Mouse (Mus musculus): ENCODE results near the gene Zfp786. TPM values are rescaled to one million over a fixed set of nuclear protein-coding genes. Genes with fewer than 3 reads are reported as not detected.

The Zfp786 gene
- total RNA-seq, 2 experiments from 2014 or later = 0.68 to 0.89 TPM

DNA sequence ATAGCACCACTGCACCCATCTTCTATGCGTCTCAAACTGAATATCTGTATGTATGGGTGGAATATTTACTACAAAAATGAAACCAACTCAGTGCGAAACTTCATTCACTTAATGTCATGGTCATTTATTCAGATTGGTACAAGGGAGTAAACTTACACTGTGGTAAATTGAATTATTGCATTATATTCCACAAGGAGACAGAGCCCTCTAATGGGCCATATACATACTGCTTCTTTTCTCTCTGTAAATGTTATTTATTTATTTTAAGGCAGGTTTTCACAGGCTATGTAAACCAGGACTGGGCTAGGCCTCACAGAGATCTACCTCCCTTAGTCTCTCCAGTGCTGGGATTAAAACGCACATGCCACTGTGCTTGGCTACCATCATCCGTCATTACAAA is 3.2 kb downstream of the Zfp786 start:
- intact Hi-C loops (cut with DNase I) = no loop called here
- DNase-seq (ENCODE audit: low spot score) = no peak

- no peak for DNase-seq (ENCODE audit: low spot score)
- intact Hi-C loops (cut with DNase I) = no loop called here
Measured at GRCm38 (mm10) chr6:47824241-47824640, 6.4 kb downstream of the Zfp786 start.

DNA sequence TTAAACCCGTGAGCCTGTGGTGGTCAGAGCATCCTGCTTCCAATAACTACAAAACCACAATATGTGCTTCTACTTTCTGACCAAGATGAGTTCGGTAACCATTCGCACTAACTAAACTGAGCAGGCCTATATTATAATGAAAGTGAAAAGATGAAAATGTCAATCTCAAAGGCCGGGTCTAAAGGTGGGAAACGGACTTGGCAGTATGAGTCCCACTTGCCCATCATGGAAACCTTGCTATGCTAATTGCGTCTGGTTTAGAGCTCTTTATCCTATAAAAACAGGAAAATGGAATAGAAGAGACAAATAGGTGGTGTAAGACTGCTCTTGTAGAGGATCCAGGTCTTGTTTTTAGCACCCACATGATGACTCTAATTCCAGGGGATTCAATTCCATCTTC is 8.9 kb downstream of the Zfp786 start:
- no peak for DNase-seq (ENCODE audit: low spot score)
- intact Hi-C loops (cut with DNase I) = no loop called here

DNA sequence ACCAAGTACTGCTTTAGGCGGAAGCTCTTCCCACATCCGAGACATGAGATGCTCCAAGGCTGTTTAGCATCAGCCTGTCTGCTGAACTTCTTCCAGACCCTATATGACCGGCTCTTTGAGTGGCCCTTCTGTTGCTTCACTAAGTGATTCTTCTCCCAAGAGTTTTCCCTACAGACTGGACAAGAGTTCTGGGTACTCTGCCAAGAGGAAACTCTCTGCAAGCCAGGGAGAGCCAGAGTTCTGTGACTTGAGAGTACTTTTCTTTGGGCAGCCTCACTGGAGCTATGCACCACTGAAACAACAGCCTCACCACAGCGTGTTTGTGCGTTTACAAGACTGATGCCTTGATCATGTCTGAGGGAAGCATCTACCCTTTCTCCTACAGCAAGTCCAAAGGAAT is 9.4 kb downstream of the Zfp786 start:
- DNase-seq (ENCODE audit: low spot score) = no peak
- intact Hi-C loops (cut with DNase I) = no loop called here

DNA sequence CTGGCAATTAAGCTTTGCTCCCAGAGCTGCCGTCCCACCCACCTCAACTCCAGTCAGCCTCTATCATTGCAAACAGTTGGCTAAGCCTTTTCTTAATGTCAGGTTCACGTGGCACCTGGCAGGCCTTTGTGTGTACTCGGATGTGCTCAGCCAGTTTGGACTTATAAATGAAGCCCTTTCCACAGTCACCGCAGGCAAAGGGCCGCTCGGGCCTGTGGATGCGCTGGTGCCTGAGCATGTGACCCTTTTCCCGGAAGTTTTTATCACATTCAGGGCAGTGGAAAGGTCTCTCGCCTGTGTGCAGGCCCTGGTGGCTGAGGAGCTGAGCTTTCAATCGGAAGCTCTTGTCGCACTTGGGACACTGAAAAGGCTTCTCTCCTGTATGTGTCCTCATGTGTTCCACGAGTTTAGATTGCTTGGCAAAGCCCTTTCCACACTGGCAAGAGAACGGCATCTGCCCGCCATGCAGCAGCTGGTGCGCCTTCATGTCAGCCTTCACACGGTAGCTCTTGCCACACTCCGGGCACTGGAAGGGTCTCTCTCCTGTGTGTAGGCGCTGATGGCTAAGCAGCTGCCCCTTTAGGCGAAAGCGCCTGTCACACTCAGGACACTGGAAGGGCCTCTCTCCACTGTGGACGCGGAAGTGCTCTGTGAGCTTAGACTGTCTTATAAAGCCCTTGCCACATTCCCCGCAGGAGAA is 10.9 kb downstream of the Zfp786 start:
- no peak for DNase-seq (ENCODE audit: low spot score)
- intact Hi-C loops (cut with DNase I) = no loop called here

DNA sequence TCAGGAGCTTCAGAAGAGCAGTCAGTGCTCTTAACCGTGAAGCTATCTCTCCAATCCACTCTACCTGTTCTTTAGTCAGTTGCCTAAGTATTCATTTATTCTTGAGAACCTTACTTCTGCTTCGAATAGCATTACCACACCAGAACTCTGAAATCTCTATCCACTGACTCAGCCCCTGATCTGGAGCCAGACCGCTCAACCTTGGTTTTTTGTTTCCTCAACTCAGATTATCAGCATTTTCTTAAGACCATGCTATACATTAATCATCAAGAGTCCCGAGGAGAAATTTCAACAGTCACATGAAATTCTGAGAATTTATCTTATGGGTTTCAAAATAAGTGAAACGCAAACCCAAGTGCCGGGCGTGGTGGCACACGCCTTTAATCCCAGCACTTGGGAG is 11.9 kb downstream of the Zfp786 start:
- intact Hi-C loops (cut with DNase I) = no loop called here
- no peak for DNase-seq (ENCODE audit: low spot score)

- intact Hi-C loops (cut with DNase I) = no loop called here
- no peak for DNase-seq (ENCODE audit: low spot score)
Measured at GRCm38 (mm10) chr6:47816151-47816550, 14.5 kb downstream of the Zfp786 start.

DNA sequence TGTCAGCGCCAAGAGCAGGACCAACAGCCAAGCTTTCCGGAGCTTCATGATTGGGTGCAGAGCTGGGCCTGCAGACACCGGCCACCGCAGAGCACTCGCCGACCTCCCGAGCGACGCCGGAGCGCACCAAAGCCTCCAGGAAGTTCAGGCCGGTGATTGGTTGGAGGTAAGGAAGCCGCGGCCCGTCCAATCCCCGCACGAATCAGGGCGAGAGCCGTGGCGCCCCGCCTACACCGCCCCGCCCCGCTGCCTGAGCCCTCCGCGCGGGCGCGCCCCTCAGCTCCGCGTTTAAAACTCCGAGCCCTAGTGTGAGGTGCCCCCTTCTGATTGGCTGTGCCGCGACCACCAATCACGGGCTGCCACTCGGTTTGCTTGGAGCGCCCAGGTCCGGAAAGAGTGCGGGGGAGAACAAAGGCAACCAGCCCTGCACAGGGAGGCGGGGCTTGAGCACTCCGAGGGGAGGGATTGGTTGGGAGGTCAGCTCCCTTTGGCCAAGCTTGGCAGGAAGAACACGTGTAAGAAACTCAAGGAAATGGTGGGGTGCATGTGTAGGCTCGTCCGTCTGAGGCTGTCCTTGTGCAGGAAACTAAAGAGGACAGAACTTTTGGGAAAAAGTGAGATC is 17.3 kb downstream of the Zfp786 start, which contains the start of gene Pdia4:
Gene Pdia4, minus strand, starts transcription at position 174 of the 622 bp plus-strand sequence.
- DNase-seq (ENCODE audit: low spot score) = peak; percentile 99
- intact Hi-C loops (cut with DNase I) = no loop called here

DNA sequence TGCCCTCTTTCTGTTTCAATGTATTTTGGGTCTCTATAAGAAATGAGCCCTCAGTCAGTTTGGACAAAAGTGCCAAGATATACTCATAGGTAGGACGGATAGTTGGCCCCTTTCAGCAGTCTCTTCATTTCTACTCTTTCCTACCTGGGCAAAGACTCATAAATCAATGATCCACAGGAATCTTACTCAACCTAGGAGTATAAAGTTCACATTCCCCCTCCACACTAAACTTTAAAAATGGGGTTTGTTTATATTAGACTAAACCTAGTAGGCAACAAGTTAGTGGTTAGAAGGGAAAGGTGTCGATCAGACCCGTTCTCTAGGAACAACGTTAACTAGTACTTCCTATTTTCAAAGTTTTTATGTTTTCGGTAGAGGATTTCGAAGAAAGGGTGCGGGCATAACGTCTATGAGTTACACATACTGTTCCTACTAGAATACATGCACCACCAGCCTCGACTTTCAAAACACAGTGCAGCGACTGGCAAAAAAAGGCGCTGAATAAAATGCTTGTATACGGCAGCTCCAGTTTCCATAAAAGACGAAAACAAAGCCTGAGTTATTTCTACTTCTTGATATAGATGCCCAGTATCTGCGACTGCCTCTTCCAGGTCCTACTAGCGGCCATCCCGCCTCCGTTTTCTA is 18.3 kb downstream of the Zfp786 start:
- intact Hi-C loops (cut with DNase I) = no loop called here
- DNase-seq (ENCODE audit: low spot score) = no peak

GRCm38 (mm10) chr6:47811324-47811723 is 19.3 kb downstream of the Zfp786 start:
- DNase-seq (ENCODE audit: low spot score) = no peak
- intact Hi-C loops (cut with DNase I) = loop anchor here (2.0 kb wide), 1 partner anchor 17 kb away; no protein-coding TSS in a partner anchor

DNA sequence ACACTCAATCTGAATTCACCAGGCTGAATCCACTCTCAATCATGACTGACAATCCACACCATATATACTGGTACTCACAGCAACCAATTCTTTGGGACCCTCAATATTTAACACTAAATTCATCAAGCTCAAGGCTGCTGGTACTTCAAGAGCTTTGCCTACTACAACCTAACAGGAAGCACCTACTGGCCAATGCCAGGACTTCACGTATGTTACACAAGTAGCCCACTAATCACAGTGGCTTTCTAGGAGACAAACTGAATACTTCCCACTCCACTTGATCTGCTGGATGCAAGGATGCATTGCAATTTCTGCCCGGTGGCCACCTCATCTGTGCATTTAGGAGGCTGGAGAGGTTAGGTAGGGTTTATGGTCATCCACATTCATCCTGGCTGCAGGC is 20.5 kb downstream of the Zfp786 start:
- intact Hi-C loops (cut with DNase I) = loop anchor here (2.0 kb wide), 1 partner anchor 19 kb away; no protein-coding TSS in a partner anchor
- no peak for DNase-seq (ENCODE audit: low spot score)

DNA sequence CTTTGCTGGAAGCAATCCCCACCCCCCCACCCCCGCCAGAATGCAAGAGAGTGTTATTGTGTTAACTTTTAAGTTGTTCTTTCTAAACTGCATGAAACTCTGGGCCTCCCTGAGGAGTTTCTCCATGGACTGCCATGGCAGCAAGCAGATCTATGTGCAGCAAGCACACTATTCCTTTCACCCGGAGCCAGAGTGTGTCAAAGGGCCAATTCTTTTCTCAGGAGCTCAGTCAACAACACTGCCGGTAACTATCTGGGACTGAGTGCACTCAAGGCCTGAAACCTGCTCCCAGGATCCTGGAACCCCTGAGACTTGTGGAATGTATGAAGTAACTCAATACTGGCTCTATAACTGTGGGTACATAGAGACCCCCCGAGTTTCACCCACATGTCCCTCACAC is 21.6 kb downstream of the Zfp786 start:
- DNase-seq (ENCODE audit: low spot score) = no peak
- intact Hi-C loops (cut with DNase I) = no loop called here

- intact Hi-C loops (cut with DNase I) = no loop called here
- DNase-seq (ENCODE audit: low spot score) = no peak
Measured at GRCm38 (mm10) chr6:47808545-47808944, 22.1 kb downstream of the Zfp786 start.

DNA sequence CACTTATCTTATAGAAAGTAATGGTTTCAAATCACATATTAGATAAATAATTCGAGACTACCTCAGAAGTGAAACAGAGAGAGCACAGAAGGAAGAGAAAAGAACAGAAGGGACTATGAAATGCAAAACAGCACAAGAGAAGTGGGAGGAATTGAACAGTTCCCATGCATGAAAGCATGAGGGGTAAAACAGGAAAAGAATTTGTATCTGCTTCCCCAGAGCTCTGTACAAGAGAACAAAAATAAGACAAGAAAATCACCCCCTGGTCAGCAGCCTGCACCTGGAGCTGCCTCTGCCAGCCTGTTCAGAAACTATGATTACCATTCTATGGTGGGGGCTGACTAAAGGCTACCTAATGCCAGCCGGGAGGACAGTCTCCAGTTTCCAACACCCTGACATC is 23.2 kb downstream of the Zfp786 start:
- DNase-seq (ENCODE audit: low spot score) = no peak
- intact Hi-C loops (cut with DNase I) = no loop called here

DNA sequence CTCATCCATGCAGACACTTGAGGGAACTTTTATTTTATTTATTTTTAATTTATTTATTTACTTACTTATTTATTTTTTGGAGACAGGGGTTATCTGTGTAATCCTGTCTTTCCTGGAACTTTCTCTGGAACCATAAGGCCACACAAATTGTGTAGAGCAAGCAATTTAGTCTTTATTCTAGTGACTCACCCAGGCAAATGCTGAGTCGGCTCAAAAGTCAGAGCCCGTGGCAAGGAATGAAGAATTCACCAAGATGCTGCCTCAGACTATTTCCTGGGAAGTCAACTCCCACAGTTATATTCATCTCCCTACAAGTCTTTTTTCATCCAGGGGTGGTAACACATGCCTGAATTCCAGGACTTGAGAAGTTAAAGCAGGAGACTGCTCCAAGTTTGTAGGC is 25.1 kb downstream of the Zfp786 start:
- DNase-seq (ENCODE audit: low spot score) = no peak
- intact Hi-C loops (cut with DNase I) = no loop called here

DNA sequence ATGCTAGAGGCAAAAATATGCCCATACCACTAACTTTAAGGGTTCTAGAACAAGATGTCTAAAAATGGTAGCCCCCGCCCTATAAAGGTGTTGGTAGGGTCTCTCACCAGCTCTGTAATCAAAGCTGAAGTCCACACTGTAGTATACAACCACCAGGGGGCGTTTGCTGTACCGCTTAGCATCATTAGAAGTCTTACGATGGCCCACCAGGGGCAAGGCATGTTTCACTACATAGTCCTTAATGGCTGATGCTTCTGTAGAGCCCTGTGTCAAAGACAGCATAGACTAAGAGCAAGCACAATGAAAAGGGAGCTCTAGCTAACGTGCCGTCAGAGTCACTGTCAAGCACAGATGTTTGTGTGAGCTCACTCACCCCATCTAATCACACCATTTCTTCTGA is 31.6 kb downstream of the Zfp786 start:
- intact Hi-C loops (cut with DNase I) = loop anchor here (1.0 to 2.0 kb wide), 2 partner anchors 16 to 31 kb away; partner anchors contain the start of gene Zfp786

GRCm38 (mm10) chr6:47794106-47794830 is 36.4 kb downstream of the Zfp786 start:
- no peak for DNase-seq (ENCODE audit: low spot score)
- intact Hi-C loops (cut with DNase I) = no loop called here

More for the DNA sequence above, 31.6 kb downstream of the Zfp786 start:
- DNase-seq (ENCODE audit: low spot score) = no peak

DNA sequence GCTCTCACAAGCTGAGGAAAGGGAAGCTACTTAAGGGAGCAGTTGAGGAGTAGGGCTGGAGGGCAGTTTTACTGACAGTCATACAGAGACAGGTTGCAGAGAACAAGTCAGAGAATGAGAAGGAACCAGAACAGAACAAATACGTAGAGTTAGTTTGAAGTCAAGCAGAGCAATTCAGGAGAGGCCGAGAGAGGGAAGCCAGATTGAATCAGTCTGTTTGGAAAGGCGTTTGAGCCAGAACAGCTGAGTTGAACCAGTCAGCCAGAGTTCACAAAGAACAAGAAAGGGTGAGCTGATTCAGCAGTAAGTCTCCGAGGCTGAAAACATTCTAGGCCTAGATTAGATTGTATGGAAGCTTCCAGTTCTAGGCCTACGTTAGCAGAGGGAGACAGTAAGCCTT is 37.4 kb downstream of the Zfp786 start:
- intact Hi-C loops (cut with DNase I) = no loop called here
- DNase-seq (ENCODE audit: low spot score) = no peak

GRCm38 (mm10) chr6:47792533-47792932 is 38.1 kb downstream of the Zfp786 start:
- intact Hi-C loops (cut with DNase I) = no loop called here
- no peak for DNase-seq (ENCODE audit: low spot score)

GRCm38 (mm10) chr6:47790745-47791144 is 39.9 kb downstream of the Zfp786 start:
- DNase-seq (ENCODE audit: low spot score) = no peak
- intact Hi-C loops (cut with DNase I) = no loop called here
